Mouse (Mus musculus): Measurements from ENCODE around the gene Gjb3. TPM values are rescaled to one million over a fixed set of nuclear protein-coding genes. Genes with fewer than 3 reads are reported as not detected.

Gene Gjb3
- polyA plus RNA-seq, 1 experiment from 2014 or later = 5.4 TPM

- H3K4me1 ChIP-seq (ENCODE audit: control insufficient read depth, insufficient read depth, low read length) = no peaks in the 10 kb centered on the region
- H3K36me3 ChIP-seq (ENCODE audit: control insufficient read depth, insufficient read depth, low read length) = no peaks in the 10 kb centered on the region
- no peak overlapping the region for H3K27ac ChIP-seq (replicated peaks; ENCODE audit: low read depth, low read length)
- 21% methylated on average over 1 of the region's 1 CpGs for WGBS
- no peak overlapping the region for H3K4me2 ChIP-seq (ENCODE audit: low read depth, low read length)
- peak; percentile 51 for DNase-seq (ENCODE audit: low spot score)
- no peaks in the 10 kb centered on the region for H3K27me3 ChIP-seq (replicated peaks; ENCODE audit: control insufficient read depth, insufficient read depth, low read length)
- no peak for ATAC-seq (ENCODE audit: low read depth)
- no peak overlapping the region for H3K9ac ChIP-seq (ENCODE audit: low read depth, low read length)
- H3K4me3 ChIP-seq (ENCODE audit: low read depth, low read length) = no peak overlapping the region
- no peaks in the 10 kb centered on the region for H3K9me3 ChIP-seq (ENCODE audit: control insufficient read depth, low read length)
These were observed 21.9 kb upstream of the Gjb3 start for GRCm38 (mm10) chr4:127352594-127352993.

DNA sequence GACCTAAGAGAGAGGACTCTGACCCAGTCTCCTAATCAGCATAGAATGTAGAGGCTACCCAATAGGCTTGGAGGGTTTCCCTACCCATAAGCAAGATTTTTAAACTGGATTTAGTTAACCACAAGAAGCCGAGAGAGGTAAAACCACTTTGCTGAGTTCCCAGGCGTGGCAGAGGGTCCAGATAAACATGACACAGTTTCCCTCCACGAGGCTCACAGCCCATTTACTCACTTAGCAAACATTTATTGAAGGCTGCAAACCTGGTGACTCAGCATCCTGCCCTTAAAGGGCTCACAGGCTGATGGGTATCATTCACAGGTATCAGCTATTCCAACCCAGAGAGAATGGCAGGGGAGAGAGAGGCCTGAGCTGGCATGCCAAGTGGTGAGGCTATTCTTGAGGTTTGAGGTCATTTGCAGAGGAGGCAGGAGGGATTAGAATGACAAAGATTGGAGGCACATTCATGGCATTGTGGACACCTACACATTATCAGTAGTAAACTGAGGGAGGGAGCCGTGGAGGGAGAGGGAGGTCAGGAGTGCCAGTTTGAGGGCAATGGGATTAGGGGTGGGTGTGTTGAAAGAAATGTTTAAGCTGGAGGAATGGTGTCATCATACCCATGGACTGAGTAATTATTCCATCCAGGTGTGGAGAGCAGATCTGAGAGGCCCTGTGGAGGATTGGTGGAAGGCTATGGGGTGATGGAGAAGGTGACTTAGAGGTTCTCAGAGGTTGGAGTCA, 19.1 kb upstream of the Gjb3 start:
- Histone ChIP-seq H3K4me1 (ENCODE audit: control insufficient read depth, insufficient read depth, low read length) (no peaks in the 10 kb centered on the region), H3K27me3 (replicated peaks; ENCODE audit: control insufficient read depth, insufficient read depth, low read length) (no peaks in the 10 kb centered on the region)

GRCm38 (mm10) chr4:127345000-127345399, 14.4 kb upstream of the Gjb3 start:
- ATAC-seq (ENCODE audit: low read depth) (no peak), DNase-seq (ENCODE audit: low spot score) (no peak)
- Histone ChIP-seq H3K4me3 (ENCODE audit: low read depth, low read length) (no peak overlapping the region), H3K4me2 (ENCODE audit: low read depth, low read length) (no peak overlapping the region), H3K4me1 (ENCODE audit: control insufficient read depth, insufficient read depth, low read length) (no peaks in the 10 kb centered on the region), H3K27me3 (replicated peaks; ENCODE audit: control insufficient read depth, insufficient read depth, low read length) (no peaks in the 10 kb centered on the region), H3K27ac (replicated peaks; ENCODE audit: low read depth, low read length) (no peak overlapping the region), H3K9ac (ENCODE audit: low read depth, low read length) (no peak overlapping the region), H3K9me3 (ENCODE audit: control insufficient read depth, low read length) (no peaks in the 10 kb centered on the region), H3K36me3 (ENCODE audit: control insufficient read depth, insufficient read depth, low read length) (no peaks in the 10 kb centered on the region)
- 89% methylated on average over 5 of the region's 5 CpGs for WGBS

More for the DNA sequence above, 19.1 kb upstream of the Gjb3 start:
- no peak overlapping the region for H3K4me3 ChIP-seq (ENCODE audit: low read depth, low read length)
- no peak overlapping the region for H3K27ac ChIP-seq (replicated peaks; ENCODE audit: low read depth, low read length)
- H3K9me3 ChIP-seq (ENCODE audit: control insufficient read depth, low read length) = no peaks in the 10 kb centered on the region
- WGBS = 57% methylated on average over 4 of the region's 4 CpGs
- DNase-seq (ENCODE audit: low spot score) = no peak
- no peaks in the 10 kb centered on the region for H3K36me3 ChIP-seq (ENCODE audit: control insufficient read depth, insufficient read depth, low read length)
- ATAC-seq (ENCODE audit: low read depth) = no peak
- no peak overlapping the region for H3K4me2 ChIP-seq (ENCODE audit: low read depth, low read length)
- no peak overlapping the region for H3K9ac ChIP-seq (ENCODE audit: low read depth, low read length)

DNA sequence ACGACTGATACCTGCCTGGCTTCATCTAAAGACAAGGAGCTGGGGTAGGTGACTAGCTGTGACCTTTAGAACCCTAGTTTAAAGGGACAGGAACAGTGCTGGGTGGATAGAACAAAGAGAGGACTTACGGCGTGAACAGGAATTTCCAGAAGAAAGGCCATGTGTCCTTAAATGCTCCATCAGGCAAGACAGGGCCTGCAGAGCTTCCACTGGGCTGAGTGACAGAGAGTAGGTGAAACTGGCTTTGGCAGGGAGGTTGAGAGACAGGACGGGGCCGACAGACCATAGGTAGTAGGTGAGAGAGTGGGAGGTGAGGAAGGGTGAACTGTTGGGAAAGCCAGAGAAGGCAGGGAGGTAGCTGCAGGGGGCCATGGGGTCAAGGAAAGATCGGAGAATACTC, 10.7 kb upstream of the Gjb3 start:
- H3K27ac ChIP-seq (replicated peaks; ENCODE audit: low read depth, low read length) = no peak overlapping the region
- no peak overlapping the region for H3K4me3 ChIP-seq (ENCODE audit: low read depth, low read length)
- WGBS = 44% methylated on average over 6 of the region's 6 CpGs
- DNase-seq (ENCODE audit: low spot score) = no peak
- no peaks in the 10 kb centered on the region for H3K27me3 ChIP-seq (replicated peaks; ENCODE audit: control insufficient read depth, insufficient read depth, low read length)
- H3K9me3 ChIP-seq (ENCODE audit: control insufficient read depth, low read length) = no peaks in the 10 kb centered on the region
- no peaks in the 10 kb centered on the region for H3K36me3 ChIP-seq (ENCODE audit: control insufficient read depth, insufficient read depth, low read length)
- no peak for ATAC-seq (ENCODE audit: low read depth)
- no peaks in the 10 kb centered on the region for H3K4me1 ChIP-seq (ENCODE audit: control insufficient read depth, insufficient read depth, low read length)
- no peak overlapping the region for H3K4me2 ChIP-seq (ENCODE audit: low read depth, low read length)
- no peak overlapping the region for H3K9ac ChIP-seq (ENCODE audit: low read depth, low read length)

GRCm38 (mm10) chr4:127337668-127338067, 7.0 kb upstream of the Gjb3 start:
- Histone ChIP-seq H3K9me3 (ENCODE audit: control insufficient read depth, low read length) (no peaks in the 10 kb centered on the region), H3K27me3 (replicated peaks; ENCODE audit: control insufficient read depth, insufficient read depth, low read length) (peaks cover 3% of the 10 kb centered on the region), H3K9ac (ENCODE audit: low read depth, low read length) (no peak overlapping the region), H3K4me1 (ENCODE audit: control insufficient read depth, insufficient read depth, low read length) (no peaks in the 10 kb centered on the region), H3K36me3 (ENCODE audit: control insufficient read depth, insufficient read depth, low read length) (no peaks in the 10 kb centered on the region), H3K4me2 (ENCODE audit: low read depth, low read length) (no peak overlapping the region), H3K27ac (replicated peaks; ENCODE audit: low read depth, low read length) (no peak overlapping the region), H3K4me3 (ENCODE audit: low read depth, low read length) (no peak overlapping the region)
- ATAC-seq (ENCODE audit: low read depth) = no peak
- no peak for DNase-seq (ENCODE audit: low spot score)
- WGBS = 85% methylated on average over 5 of the region's 5 CpGs

- DNase-seq (ENCODE audit: low spot score) = no peak
- ATAC-seq (ENCODE audit: low read depth) = no peak
- no peak overlapping the region for H3K27ac ChIP-seq (replicated peaks; ENCODE audit: low read depth, low read length)
These were observed 4.3 kb upstream of the Gjb3 start for GRCm38 (mm10) chr4:127334870-127335504.

DNA sequence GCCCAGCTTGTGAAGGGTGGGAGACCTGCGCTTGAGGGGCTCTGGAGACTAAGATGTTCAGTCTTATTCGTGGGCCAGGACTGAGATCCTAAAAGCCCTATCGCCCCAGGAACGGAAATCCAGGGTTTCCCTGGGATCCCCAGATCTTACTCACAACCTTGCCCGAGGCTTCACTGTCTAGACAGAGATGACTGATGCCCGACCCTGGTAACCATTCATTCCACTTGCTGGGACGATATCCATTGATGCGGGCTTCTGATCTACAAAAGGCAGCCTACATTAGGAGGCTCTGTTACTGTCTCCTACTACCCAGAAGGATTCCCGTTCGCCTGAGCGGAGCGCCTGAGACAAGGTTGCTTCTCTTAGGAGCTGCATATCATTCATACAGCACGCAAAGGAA, 527 bp upstream of the Gjb3 start:
- peaks cover 55% of the 10 kb centered on the region for H3K27me3 ChIP-seq (replicated peaks; ENCODE audit: control insufficient read depth, insufficient read depth, low read length)
- H3K4me3 ChIP-seq (ENCODE audit: low read depth, low read length) = peak overlapping the region; percentile 31; the same call in 1 of the 2 replicates
- WGBS = 21% methylated on average over 13 of the region's 13 CpGs
- no peak for ATAC-seq (ENCODE audit: low read depth)
- H3K4me2 ChIP-seq (ENCODE audit: low read depth, low read length) = peak overlapping the region; percentile 45
- no peaks in the 10 kb centered on the region for H3K9me3 ChIP-seq (ENCODE audit: control insufficient read depth, low read length)
- no peak overlapping the region for H3K27ac ChIP-seq (replicated peaks; ENCODE audit: low read depth, low read length)
- no peak for DNase-seq (ENCODE audit: low spot score)
- no peaks in the 10 kb centered on the region for H3K36me3 ChIP-seq (ENCODE audit: control insufficient read depth, insufficient read depth, low read length)
- H3K9ac ChIP-seq (ENCODE audit: low read depth, low read length) = no peak overlapping the region
- peaks cover 7% of the 10 kb centered on the region for H3K4me1 ChIP-seq (ENCODE audit: control insufficient read depth, insufficient read depth, low read length)

More at GRCm38 (mm10) chr4:127334870-127335504, 4.3 kb upstream of the Gjb3 start:
- Histone ChIP-seq H3K36me3 (ENCODE audit: control insufficient read depth, insufficient read depth, low read length) (no peaks in the 10 kb centered on the region), H3K9ac (ENCODE audit: low read depth, low read length) (no peak overlapping the region), H3K4me2 (ENCODE audit: low read depth, low read length) (no peak overlapping the region), H3K4me1 (ENCODE audit: control insufficient read depth, insufficient read depth, low read length) (peaks cover 7% of the 10 kb centered on the region), H3K9me3 (ENCODE audit: control insufficient read depth, low read length) (no peaks in the 10 kb centered on the region), H3K27me3 (replicated peaks; ENCODE audit: control insufficient read depth, insufficient read depth, low read length) (peaks cover 30% of the 10 kb centered on the region), H3K4me3 (ENCODE audit: low read depth, low read length) (no peak overlapping the region)
- 28% methylated on average over 5 of the region's 5 CpGs for WGBS

DNA sequence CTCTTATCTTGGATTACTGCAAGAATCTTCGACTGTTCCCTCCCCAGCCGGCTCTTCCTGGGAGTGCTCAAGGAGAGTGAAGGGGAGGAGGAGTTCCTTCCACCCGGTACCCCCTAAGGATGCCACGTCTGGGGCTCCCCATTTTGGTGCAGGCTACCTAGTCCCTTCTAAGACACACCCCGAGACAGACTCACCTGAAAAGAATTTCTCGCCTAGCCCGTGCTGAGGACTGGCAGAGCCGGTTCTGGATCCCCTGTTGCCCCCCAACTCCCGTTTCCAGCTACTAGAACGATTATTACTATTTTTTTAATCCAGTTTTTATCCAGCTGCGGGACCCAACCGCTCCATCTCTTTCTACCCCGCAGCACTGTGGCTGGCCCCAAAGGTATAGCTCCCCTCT, 893 bp downstream of the Gjb3 start:
- DNase-seq (ENCODE audit: low spot score) = peak; percentile 72

More for the DNA sequence above, 893 bp downstream of the Gjb3 start:
- H3K4me2 ChIP-seq (ENCODE audit: low read depth, low read length) = peak overlapping the region; percentile 45
- peak; percentile 30; the same call in 1 of the 2 replicates for ATAC-seq (ENCODE audit: low read depth)
- 1% methylated on average over 13 of the region's 13 CpGs for WGBS
- peak overlapping the region; percentile 31 for H3K4me3 ChIP-seq (ENCODE audit: low read depth, low read length)
- no peaks in the 10 kb centered on the region for H3K36me3 ChIP-seq (ENCODE audit: control insufficient read depth, insufficient read depth, low read length)
- H3K27ac ChIP-seq (replicated peaks; ENCODE audit: low read depth, low read length) = peak overlapping the region; percentile 61; the same call in 1 of the 2 replicates
- peaks cover 62% of the 10 kb centered on the region for H3K27me3 ChIP-seq (replicated peaks; ENCODE audit: control insufficient read depth, insufficient read depth, low read length)
- peaks cover 7% of the 10 kb centered on the region for H3K4me1 ChIP-seq (ENCODE audit: control insufficient read depth, insufficient read depth, low read length)
- H3K9me3 ChIP-seq (ENCODE audit: control insufficient read depth, low read length) = no peaks in the 10 kb centered on the region
- H3K9ac ChIP-seq (ENCODE audit: low read depth, low read length) = no peak overlapping the region
